Mouse (Mus musculus) heart, embryonic 10.5 days (tissue): ENCODE measurements at regions not wholly inside any gene's neighbourhood (a gene's known extent, or its start where the extent isn't known, plus 50 kb on each side); places are given as distances from the start of the nearest gene placed in this dataset.

Experiments
- DNase-seq: peaks from one replicate; pipeline ENCODE4 v3.0.0-alpha.2; 2017; ENCODE audit warnings: low spot score
- H3K27ac ChIP-seq: fragments of 300-500 bp; sonication (generic); 2 replicates; pipeline ENCODE4 v1.5.1; 2016; ENCODE audit warnings: mild to moderate bottlenecking
- H3K27me3 ChIP-seq: fragments of 300-500 bp; sonication (generic); 2 replicates; pipeline ENCODE4 v1.6.1; 2016; ENCODE audit warnings: mild to moderate bottlenecking; ENCODE audit not compliant: poor library complexity, insufficient read depth, severe bottlenecking
- H3K36me3 ChIP-seq: fragments of 300-500 bp; sonication (generic); 2 replicates; pipeline ENCODE4 v1.6.1; 2016; ENCODE audit warnings: mild to moderate bottlenecking, moderate library complexity
- H3K4me1 ChIP-seq: fragments of 300-500 bp; sonication (generic); 2 replicates; pipeline ENCODE4 v1.6.1; 2016; ENCODE audit warnings: mild to moderate bottlenecking
- H3K4me3 ChIP-seq: fragments of 300-500 bp; sonication (generic); 2 replicates; pipeline ENCODE4 v1.5.1; 2016; ENCODE audit warnings: mild to moderate bottlenecking, moderate library complexity
- H3K9me3 ChIP-seq: fragments of 300-500 bp; sonication (generic); 2 replicates; pipeline ENCODE4 v1.6.1; 2016; ENCODE audit warnings: mild to moderate bottlenecking, moderate library complexity
- WGBS: fragments of 180-500 bp; shearing (Covaris S2); methylation state at CpG from one replicate; pipeline ENCODE4 v1.1.7; 2016; 5-methylcytosine and 5-hydroxymethylcytosine counted together

GRCm38 (mm10) chr4:131138891-131139290, 194.7 kb downstream of the Matn1 start:
- Histone ChIP-seq H3K4me1 (no peaks in the 10 kb centered on the region), H3K27ac (no peak overlapping the region), H3K4me3 (no peak overlapping the region), H3K9me3 (no peaks in the 10 kb centered on the region), H3K27me3 (peaks cover 12% of the 10 kb centered on the region; the same call in 1 of the 2 replicates), H3K36me3 (no peaks in the 10 kb centered on the region)
- WGBS: 83% methylated on average over 13 of the region's 13 CpGs
- DNase-seq: no peak

GRCm38 (mm10) chr4:131141890-131142465, 197.8 kb downstream of the Matn1 start:
- Histone ChIP-seq H3K4me3 (no peak overlapping the region), H3K4me1 (no peaks in the 10 kb centered on the region), H3K36me3 (no peaks in the 10 kb centered on the region), H3K27ac (no peak overlapping the region), H3K9me3 (no peaks in the 10 kb centered on the region), H3K27me3 (no peaks in the 10 kb centered on the region)
- 78% methylated on average over 17 of the region's 17 CpGs for WGBS
- DNase-seq: no peak

- DNase-seq: no peak
- Histone ChIP-seq H3K4me3 (no peak overlapping the region), H3K4me1 (no peaks in the 10 kb centered on the region), H3K9me3 (no peaks in the 10 kb centered on the region), H3K36me3 (no peaks in the 10 kb centered on the region), H3K27ac (no peak overlapping the region), H3K27me3 (peaks cover 19% of the 10 kb centered on the region)
- 65% methylated on average over 1 of the region's 1 CpGs for WGBS
Observed at GRCm38 (mm10) chr4:131145507-131145906, 201.3 kb downstream of the Matn1 start.

GRCm38 (mm10) chr4:131148042-131148747, 204.0 kb downstream of the Matn1 start:
- Histone ChIP-seq H3K36me3 (no peaks in the 10 kb centered on the region), H3K4me3 (no peak overlapping the region), H3K27me3 (peaks cover 19% of the 10 kb centered on the region), H3K9me3 (no peaks in the 10 kb centered on the region), H3K27ac (no peak overlapping the region), H3K4me1 (no peaks in the 10 kb centered on the region)
- DNase-seq: no peak
- 61% methylated on average over 16 of the region's 16 CpGs for WGBS

- H3K36me3 ChIP-seq: no peaks in the 10 kb centered on the region
- H3K9me3 ChIP-seq: no peaks in the 10 kb centered on the region
- H3K4me3 ChIP-seq: no peak overlapping the region
- DNase-seq: no peak
- WGBS: 75% methylated on average over 5 of the region's 5 CpGs
- H3K27ac ChIP-seq: no peak overlapping the region
- peaks cover 19% of the 10 kb centered on the region for H3K27me3 ChIP-seq
- no peaks in the 10 kb centered on the region for H3K4me1 ChIP-seq
Observed at GRCm38 (mm10) chr4:131149466-131149865, 205.3 kb downstream of the Matn1 start.

- no peak overlapping the region for H3K27ac ChIP-seq
- no peaks in the 10 kb centered on the region for H3K36me3 ChIP-seq
- no peak for DNase-seq
- H3K9me3 ChIP-seq: no peaks in the 10 kb centered on the region
- no peak overlapping the region for H3K4me3 ChIP-seq
- 57% methylated on average over 5 of the region's 5 CpGs for WGBS
- peaks cover 7% of the 10 kb centered on the region for H3K4me1 ChIP-seq
- H3K27me3 ChIP-seq: peaks cover 34% of the 10 kb centered on the region
Observed at GRCm38 (mm10) chr4:131159712-131160111, 215.5 kb downstream of the Matn1 start.

GRCm38 (mm10) chr4:131160135-131160534, 215.9 kb downstream of the Matn1 start:
- WGBS: 30% methylated on average over 5 of the region's 5 CpGs
- H3K4me3 ChIP-seq: no peak overlapping the region
- DNase-seq: no peak
- no peaks in the 10 kb centered on the region for H3K36me3 ChIP-seq
- H3K9me3 ChIP-seq: no peaks in the 10 kb centered on the region
- peaks cover 7% of the 10 kb centered on the region for H3K4me1 ChIP-seq
- H3K27me3 ChIP-seq: peaks cover 34% of the 10 kb centered on the region
- H3K27ac ChIP-seq: no peak overlapping the region

- DNase-seq: no peak
- 79% methylated on average over 9 of the region's 9 CpGs for WGBS
Observed at GRCm38 (mm10) chr4:131161501-131161900, 217.3 kb downstream of the Matn1 start.

GRCm38 (mm10) chr4:131163782-131164315, 219.7 kb downstream of the Matn1 start:
- DNase-seq: no peak
- H3K27ac ChIP-seq: no peak overlapping the region
- no peak overlapping the region for H3K4me3 ChIP-seq
- 59% methylated on average over 7 of the region's 7 CpGs for WGBS
- peaks cover 4% of the 10 kb centered on the region; the same call in 1 of the 2 replicates for H3K27me3 ChIP-seq
- H3K4me1 ChIP-seq: peaks cover 7% of the 10 kb centered on the region
- no peaks in the 10 kb centered on the region for H3K9me3 ChIP-seq
- H3K36me3 ChIP-seq: no peaks in the 10 kb centered on the region

More at GRCm38 (mm10) chr4:131161501-131161900, 217.3 kb downstream of the Matn1 start:
- Histone ChIP-seq H3K4me1 (peaks cover 7% of the 10 kb centered on the region), H3K9me3 (no peaks in the 10 kb centered on the region), H3K36me3 (no peaks in the 10 kb centered on the region), H3K27ac (no peak overlapping the region), H3K27me3 (peaks cover 23% of the 10 kb centered on the region), H3K4me3 (no peak overlapping the region)

- no peaks in the 10 kb centered on the region for H3K4me1 ChIP-seq
- no peak overlapping the region for H3K27ac ChIP-seq
- no peak overlapping the region for H3K4me3 ChIP-seq
- DNase-seq: no peak
- no peaks in the 10 kb centered on the region for H3K9me3 ChIP-seq
- no peaks in the 10 kb centered on the region for H3K27me3 ChIP-seq
- 66% methylated on average over 9 of the region's 9 CpGs for WGBS
- H3K36me3 ChIP-seq: no peaks in the 10 kb centered on the region
Observed at GRCm38 (mm10) chr4:131166574-131167270, 222.5 kb downstream of the Matn1 start.

- H3K27me3 ChIP-seq: no peaks in the 10 kb centered on the region
- H3K9me3 ChIP-seq: no peaks in the 10 kb centered on the region
- H3K36me3 ChIP-seq: no peaks in the 10 kb centered on the region
- no peak overlapping the region for H3K27ac ChIP-seq
- H3K4me1 ChIP-seq: no peaks in the 10 kb centered on the region
- no peak for DNase-seq
- no peak overlapping the region for H3K4me3 ChIP-seq
- 78% methylated on average over 2 of the region's 2 CpGs for WGBS
Observed at GRCm38 (mm10) chr4:131167921-131168320, 223.7 kb downstream of the Matn1 start.

GRCm38 (mm10) chr4:131173783-131174460, 229.7 kb downstream of the Matn1 start:
- no peaks in the 10 kb centered on the region for H3K27me3 ChIP-seq
- no peaks in the 10 kb centered on the region for H3K36me3 ChIP-seq
- H3K4me3 ChIP-seq: no peak overlapping the region
- no peaks in the 10 kb centered on the region for H3K4me1 ChIP-seq
- WGBS: 79% methylated on average over 28 of the region's 28 CpGs
- H3K27ac ChIP-seq: no peak overlapping the region
- H3K9me3 ChIP-seq: no peaks in the 10 kb centered on the region
- DNase-seq: no peak
